Mouse (Mus musculus) gonadal fat pad, adult 2 months (tissue): ENCODE results near the gene Inpp5b. TPM values are rescaled to one million over a fixed set of nuclear protein-coding genes. Genes with fewer than 3 reads are reported as not detected.
A peak's percentile ranks its signal among the peaks of the same experiment; 100 is the strongest.
"Not testable (repeated sequence)": the region's sequence is repeated elsewhere in the genome, so short reads cannot be mapped to it uniquely, and the experiment has no call there.

Source experiments
- DNase-seq: peaks from one replicate; pipeline ENCODE4 v3.0.0-alpha.2; 2012; ENCODE audit warnings: low read depth
- polyA plus RNA-seq: library from polyadenylated mRNA; depleted of rRNA; stranded (reverse); fragments of >200 nt; gene quantifications from 2 replicates; pipeline ENCODE4 v1.2.3, GENCODE M21; 2012

Inpp5b gene
- polyA plus RNA-seq, 1 experiment: 31.5 TPM

DNA sequence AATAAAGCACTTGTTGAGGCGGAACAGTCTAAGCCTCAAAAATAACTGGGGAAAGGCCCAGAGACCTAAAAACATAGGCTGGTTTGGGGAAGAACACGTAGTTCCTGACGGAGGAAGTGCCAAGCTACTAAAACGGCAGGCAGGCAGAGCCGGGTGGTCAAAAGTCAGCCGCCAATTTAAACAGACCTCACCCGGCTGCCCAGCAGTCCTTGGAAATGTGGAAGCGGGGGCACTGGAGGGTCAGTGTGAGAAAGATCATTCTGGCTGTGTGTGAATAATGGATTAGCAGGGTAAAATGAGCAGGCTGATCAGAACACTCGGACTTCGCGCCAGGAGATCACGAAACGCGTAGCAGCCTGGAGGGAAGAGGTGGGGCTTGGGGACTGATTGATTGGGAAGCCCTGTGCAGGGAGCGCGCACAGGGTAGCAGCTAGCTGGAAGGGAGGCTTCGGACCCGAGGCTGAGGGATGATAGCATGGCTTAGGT lies 31.6 kb upstream of the Inpp5b start:
- DNase-seq: no peak

DNA sequence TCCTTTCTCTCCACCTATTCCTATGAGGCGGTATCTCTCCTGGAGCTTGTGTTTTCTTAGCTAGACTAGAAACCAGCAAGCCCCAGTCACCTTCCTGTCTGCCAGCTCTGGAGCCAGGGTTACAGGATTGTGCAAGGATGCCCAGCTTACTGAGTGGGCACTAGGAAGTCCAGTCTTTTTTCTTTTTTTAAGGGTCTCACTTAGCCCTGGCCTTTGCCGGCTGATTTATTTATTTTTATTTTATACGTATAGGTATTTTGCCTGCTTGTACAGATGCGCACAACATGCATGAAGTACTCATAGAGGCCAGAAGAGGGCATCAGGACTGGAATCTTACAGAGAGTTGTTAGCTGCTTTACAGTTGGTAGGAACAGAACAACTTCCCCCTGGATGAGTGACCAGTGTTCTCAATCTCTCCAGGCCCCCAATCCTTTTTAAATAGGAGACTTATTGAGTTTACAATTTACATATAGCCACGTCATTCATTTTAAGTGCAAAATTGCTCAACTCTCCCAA lies 30.8 kb upstream of the Inpp5b start:
- no peak for DNase-seq

DNA sequence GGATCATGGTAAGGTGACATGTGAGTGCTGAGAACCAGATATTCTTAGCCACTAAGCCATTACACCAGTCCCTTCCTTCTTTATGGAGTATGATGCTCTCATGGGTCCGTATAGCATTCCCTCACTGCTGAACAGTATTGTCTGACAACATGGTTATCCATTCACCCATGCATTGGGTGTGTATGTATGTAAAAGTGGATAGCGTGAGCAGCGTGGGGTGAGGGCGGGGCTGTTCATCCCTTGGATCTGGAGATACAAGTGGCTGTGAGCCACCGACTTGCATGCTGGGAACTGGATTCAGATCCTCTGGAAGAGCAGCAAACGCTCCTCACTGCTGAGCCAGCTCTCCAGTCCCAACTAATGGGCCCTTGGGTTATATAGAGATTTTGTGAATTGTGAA lies 29.0 kb upstream of the Inpp5b start:
- DNase-seq: no peak

DNA sequence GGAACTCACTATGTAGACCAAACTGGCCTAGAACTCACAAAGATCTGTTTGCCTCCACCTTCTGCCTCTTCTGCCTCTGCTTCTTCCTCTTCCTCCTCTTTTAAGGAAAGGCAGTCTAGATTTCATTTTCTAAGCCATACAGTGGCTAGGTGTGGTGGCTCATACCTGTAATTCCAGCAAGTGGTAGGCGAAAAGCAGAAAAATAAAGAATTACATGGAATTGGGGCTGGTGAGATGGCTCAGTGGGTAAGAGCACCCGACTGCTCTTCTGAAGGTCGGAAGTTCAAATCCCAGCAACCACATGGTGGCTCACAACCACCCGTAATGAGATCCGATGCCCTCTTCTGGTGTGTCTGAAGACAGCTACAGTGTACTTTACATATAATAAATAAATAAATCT lies 27.8 kb upstream of the Inpp5b start:
- DNase-seq: not testable (repeated sequence)

DNA sequence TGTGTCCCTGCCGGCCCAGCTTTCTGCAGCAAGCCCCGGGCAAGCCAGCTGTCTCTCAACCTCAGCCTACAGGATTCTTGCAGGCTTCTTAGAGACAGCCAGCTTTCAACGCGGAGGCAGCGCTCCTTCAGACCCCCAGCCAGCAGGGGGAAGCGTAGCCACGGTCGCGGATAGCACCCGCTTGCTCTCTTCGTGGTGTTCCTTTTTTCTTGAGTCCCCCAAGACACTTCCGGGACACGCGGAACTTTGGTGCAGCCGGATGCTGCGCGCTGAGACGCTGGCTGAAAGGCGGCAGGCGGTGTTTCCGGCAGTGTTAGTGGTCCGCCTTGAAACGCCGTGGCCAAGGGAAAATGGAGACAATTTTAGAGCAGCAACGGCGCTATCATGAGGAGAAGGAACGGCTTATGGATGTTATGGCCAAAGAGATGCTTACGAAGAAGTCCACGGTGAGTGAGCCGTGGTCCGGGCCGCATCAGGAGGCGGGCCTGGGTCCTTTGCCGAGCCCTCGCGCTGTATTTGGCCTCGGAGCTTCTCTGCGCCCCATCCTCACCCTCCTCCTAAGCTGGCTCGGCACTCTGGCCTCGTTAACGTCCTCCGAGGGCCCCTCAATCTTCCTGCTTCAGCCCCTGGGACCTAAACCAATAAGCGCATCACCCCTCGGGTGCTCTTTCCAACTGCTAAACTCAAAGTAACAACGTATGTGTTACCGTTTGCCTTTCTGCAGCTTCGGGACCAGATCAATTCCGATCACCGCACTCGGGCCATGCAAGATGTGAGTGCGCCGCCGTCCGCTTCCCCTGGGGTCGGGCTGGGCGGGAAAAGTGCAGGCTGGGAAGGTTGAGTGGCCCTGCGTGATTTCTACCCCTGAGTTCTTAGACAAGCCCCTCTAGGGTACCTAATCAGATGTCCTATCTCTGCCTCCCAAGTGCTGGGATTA lies 26.8 kb upstream of the Inpp5b start, which contains the start of gene Sf3a3:
TSS of gene Sf3a3 (plus strand) at position 232 of the 937 bp plus-strand sequence.
- no peak for DNase-seq

DNA sequence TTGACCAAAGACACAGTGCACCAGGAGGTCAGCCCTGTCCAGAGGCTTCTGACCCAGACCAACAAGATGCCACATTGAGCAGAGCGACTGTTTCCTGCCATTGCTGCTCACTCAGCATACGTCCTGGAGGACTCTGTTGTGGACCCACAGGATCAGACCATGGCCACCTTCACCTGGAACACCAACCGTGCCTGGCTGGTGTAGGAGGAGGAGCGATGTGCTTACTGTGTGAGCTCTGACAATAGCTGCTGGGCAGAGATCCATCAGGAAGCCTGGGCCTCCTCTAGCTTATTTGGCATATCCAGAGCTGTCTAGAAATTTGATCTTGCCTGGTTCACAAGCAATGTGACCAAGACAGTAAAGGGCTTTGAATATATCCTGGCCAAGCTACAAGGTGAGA lies 22.5 kb upstream of the Inpp5b start:
- DNase-seq: no peak

DNA sequence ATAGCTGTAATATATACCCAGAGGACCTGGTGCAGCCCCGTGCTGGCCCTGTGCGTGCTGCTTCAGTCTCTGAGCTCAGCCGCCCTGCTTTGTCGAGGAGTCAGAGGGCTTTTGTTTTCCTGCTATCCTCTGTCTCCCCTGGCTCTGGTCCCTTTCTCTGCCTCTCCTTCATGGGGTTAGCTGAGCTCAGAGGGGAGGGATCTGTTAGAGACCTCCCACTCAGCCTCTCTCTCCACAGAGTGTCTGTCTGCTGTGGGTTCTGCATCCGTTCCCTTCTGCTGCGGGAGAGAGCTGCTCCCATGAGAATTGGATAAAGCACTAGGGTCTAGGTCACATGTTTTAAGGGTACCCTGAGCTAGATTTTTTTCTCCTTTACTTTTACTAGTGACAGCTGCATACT lies 15.5 kb upstream of the Inpp5b start:
- no peak for DNase-seq

DNA sequence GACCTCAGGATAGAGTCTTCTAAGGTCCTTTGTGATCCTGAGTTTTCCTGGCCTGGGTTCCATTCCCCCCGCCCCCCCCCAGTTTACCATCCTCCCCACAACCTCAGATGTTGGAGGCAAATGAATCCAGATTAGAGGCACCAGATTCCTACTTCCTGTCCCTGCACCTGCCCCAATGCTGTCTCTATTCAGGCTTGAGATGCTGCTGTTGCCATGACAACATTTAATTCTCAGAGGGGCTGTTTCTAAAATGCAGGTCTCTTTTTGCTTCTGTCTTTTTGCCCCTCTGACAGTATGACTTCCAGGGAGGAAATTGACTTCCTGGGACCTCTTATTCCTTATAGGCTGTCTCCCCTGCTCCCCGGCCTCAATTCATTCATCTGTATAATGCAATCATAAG lies 4.7 kb upstream of the Inpp5b start:
- DNase-seq: no peak

DNA sequence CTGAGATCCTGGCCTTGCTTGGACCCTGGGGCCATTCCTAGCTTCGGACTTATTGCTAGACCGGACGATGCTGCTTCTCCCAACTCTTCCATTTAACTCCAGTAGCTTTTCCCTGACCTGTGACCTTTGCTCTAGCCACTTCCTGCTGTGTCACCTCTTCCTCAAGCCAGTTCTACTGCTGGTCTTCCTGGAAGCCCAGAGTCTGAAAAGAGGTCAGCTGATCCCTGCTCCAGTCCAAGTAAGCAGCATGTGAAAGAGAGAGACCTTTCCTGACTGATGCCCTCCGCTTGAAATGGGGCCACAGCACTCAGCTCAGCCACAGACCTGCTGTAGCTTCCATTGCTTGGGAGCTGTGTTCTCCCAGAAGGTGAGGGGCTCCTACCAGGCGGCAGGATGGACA lies 4.2 kb upstream of the Inpp5b start:
- no peak for DNase-seq

DNA sequence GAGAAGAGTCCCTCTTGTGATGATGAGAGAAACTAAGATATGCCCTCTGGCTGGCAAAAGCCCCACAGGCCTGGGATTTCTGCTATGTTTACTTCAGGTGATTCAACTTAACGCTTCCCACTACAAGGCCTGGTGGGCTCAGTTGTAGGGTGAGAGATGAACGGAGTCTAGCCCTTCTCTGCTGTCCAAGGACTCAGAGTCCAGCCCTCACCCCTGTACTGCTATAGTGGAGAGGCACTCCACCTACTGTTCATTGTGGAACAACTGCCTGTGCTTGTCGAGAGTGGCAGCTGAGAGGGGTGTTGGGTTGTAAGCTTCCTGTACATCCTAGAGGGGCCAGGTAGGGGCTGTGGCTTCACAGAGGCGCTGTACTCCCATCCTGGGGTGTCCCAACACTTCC lies 3.6 kb upstream of the Inpp5b start:
- no peak for DNase-seq

DNA sequence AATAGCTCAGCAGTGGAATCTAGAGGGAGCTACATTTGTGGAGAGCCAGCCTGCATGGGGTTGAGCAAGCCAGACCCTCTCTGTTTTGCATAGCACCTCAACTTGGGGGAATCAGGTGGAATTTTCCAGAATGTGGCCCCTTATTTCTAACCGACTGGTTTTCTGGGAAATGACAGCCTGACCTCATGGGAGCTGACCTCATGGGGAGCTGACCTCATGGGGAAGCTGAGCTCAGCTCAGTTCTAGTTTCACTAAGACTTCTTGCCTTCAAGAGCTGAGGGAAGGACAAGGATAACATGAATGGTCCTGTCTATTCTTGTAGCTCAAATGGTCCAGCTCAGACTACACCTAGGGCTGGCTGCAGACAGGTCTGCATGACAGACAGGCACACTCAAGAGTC lies 2.9 kb upstream of the Inpp5b start:
- DNase-seq: no peak

DNA sequence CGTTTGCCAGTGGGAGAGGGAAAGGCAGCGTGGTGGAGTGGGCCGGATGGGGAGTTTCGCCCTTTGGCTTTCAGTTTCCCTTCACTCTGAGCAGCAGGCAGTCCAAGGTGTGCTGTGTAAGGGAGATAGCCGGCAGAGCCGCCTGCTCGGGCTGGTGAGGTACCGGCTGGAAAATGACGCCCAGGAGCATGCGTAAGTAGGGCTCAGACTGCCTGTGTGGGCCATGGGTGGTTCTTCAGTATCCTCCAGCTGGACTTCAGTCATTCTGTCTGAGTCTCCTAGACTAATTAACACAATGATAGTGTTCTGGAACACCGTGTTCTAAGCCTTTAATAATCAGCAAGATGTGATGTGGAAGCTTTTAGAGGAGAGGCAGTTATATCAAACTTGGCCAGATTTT lies 1.2 kb downstream of the Inpp5b start:
- no peak for DNase-seq

DNA sequence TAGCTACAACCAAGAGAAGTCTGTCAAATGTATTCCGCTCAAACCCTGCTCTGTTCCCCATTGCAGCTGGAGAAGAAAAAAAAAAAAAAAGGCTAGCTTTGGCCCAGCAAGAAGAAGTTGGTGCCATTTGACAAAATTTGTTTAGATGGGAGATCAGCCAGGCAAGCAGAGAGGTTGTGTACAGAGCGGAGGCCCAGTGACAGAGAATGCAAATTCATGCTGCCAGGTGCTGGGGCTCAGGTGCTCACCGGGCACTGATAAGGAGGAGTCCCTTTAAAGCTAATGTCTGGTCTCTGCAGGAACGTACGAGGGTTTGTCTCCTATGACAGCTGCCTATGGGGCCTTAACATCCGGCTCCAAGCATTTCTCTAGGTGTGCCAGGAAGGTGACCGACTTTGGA lies 4.9 kb downstream of the Inpp5b start:
- no peak for DNase-seq

DNA sequence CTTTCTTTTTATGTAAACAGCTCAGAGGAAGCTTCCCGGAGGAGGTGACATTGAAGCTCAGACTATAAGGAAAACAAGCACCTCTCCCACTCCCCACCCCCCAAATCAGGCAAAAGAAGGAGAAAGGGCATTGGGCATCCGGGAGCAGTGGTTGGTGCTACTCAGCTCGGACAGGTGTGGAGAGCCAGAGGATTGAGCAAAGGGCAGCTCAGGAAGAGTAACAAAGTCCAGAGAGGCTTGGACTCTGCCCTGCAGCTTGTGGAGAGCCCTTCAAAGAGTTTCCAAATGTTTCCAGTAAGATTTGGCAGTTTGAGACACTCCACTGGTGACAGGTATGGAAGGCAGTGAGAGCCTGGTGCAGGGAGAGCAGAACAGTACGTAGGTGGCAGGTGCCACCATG lies 6.2 kb downstream of the Inpp5b start:
- DNase-seq: no peak

DNA sequence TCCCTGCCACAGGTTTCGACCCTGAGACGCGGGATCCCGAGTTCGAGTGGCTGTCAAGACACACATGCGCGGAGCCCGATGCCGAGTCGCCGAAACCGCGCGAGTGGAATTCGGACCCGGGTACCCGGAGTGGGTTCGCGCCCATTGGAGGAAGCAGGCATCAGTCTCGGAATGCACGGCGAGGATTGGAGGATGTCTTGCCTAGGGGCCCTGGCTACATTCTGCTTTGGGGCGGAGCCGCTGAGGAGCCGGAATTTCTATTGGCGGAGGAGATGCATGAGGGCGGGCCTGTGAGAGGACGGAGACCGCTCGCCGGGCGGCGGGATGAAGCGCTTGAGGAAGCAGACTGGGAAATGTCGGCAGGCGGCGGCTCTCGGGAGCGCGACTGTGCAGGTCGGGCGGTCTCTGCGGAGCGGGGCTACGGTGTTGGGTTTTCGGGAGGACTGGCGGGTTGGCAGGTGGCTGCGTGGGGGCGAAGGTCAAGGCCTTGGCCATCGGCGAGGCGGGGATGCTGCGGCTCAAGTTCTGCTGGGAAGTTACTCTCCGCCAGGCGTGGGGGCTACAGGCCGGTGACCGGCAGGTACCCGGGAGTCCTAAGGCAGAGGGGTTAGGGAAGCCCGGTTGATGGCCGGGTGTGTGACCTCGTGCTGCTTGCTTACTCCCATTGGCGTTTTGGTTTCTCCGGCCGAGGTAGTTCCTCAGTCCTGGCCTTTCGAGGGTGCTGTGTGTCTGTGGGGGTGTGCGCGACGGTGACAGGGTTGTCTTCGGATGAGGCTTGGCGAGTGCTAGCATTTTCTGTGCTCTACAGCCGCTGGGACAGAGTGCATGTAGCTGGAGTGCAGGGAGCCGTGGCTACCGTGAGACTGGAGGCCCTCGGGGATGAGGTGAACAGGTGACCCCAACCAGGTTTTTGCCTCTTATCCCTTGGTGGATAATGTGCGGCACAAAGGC lies 9.9 kb downstream of the Inpp5b start:
- DNase-seq: peak; percentile 78

DNA sequence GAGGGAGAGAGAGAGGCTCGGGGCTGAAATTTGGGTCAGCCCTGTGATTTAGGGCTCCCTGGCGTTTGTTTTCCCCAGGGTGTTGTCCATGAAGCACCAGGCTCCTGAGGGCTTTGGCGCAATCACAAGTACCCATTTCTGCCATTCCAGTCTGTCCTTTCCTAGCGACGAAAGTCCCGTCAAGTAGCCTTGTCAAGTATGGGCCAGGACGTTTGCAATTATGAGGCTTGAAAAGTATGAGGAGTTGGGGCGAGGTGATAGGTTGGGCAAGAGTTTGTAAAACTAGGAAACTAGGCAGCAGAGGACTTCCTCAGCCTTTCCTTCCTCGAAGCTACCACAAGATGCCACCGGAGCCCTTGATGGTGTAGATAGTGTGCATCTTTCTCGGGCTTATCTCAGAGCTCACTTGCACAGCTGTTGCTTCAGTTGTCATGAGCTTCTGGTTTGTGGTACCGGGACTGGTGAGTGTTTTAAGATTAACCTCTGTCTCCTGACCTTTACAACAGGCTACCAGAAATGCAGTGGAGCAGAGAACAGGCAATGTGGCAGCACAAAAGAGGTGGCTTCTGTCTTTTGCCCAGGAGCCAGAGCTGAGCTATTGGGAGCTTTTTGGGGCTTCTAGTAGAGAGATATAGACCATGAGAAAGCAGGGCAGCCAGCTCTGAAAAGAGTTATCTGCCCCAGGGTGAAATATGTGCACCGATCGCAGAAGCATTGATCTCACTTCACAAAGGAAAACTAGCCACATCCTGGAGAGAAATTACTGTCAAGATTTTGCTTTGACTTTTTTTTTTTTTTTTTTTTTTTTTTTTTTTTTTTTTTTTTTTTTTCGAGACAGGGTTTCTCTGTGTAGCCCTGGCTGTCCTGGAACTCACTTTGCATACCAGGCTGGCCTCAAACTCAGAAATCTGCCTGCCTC lies 10.9 kb downstream of the Inpp5b start:
- DNase-seq: no peak

DNA sequence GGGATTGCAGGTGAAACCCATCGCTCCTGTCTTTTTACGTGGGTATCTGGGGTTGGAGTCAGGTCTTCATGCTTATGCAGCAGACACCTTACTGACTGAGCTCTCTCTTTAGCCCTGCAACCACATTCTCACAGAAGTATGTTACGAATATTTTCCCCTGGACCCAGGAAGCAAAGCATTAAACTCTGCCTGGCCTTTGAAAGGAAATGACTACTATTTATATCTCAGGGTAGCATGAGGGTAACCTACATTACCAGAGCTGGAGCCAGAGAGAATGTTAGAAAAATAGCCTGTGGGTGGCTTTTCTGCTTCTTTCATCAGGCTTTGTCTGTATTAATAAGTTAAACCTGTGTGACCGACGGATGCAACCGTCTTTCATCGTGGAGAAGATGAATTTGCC lies 13.9 kb downstream of the Inpp5b start:
- no peak for DNase-seq

DNA sequence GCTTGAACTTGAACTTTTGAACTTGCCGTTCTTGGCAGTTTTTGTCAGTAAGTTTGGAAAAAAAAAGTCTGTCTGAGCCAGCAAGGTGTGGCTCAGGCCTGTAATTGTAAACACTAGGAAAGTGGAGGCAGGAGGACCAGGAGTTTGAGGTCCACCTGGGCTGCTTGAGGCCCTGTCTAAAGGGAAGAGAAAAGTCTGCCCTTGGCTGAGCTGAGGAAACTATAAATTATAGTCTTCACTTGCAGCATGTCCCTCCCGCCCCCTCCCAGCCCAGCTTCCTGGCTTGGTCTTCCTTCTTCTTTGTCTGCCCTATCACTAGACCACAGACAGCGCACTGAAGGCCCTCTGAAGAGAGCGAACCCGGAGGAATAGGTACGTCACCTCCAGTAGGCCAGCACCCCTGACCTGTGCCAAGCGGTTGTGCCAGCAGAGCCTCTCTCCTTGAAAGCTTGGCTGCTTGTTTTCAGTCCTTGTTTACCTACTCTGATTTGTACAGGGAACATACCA lies 17.7 kb downstream of the Inpp5b start:
- DNase-seq: no peak

DNA sequence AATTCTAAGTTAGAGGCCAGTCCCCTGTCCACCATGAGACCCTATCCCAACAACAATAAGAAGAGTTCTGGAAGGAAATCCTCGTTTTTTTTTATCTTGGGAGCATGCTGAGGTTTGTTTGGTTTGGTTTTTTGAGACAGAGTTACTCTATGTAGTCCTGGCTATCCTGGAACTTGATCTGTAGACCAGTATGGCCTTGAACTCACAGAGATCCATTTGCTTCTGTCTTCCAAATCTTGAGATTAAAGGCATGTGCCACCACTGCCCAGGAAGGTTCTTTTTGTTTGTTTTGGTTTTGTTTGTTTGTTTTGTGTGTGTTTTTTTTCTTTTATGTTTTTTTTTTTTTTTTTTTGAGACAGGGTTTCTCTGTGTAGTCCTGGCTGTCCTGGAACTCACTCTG lies 19.6 kb downstream of the Inpp5b start:
- no peak for DNase-seq

DNA sequence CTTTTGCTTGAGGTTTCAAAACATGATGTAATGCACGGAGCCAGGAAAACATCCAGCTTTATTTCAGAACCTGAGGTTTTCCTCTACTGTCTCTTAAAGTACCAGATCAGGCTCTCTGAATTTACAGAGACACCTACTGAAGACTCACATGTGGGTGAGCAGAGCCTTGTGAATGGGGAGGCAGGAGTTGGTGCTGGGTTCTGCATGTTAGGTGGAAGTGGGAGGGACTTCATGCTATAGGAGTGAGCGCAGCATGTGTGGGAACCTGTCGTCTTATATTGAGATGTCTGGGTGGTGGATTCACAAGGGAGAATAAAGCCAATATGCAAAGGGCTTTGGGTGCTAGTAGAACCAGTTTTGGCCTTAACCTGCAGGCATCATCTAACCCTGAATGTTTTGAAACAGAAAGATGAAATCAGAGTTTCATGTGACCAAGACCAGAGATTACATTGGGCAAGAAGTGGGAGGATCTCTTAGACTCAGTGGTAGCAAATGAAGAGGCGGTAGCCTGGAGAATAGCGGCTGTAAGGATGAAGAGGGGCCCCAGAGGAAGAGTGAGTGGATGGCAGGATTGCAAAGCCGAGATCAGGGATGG lies 21.3 kb downstream of the Inpp5b start:
- DNase-seq: peak; percentile 88
